Mouse (Mus musculus): ENCODE measurements around the gene Sirpa. TPM values are rescaled to one million over a fixed set of nuclear protein-coding genes. Genes with fewer than 3 reads are reported as not detected.
A peak's percentile ranks its signal among the peaks of the same experiment; 100 is the strongest.

The Sirpa gene
- 36.4 and 39.8 TPM in 2 replicates for polyA plus RNA-seq (2014; fragmentation: Nextera tagmentation; extraction: Ambion mirVana)

- Histone ChIP-seq H3K9me3 (ENCODE audit: control insufficient read depth, low read length) (no peaks in the 10 kb centered on the region), H3K36me3 (ENCODE audit: control insufficient read depth, insufficient read depth, low read length) (no peaks in the 10 kb centered on the region), H3K4me3 (ENCODE audit: low read depth, low read length) (peak within 1 kb of the TSS; percentile 77), H3K9ac (replicated peaks; ENCODE audit: low read depth, low read length) (peak within 1 kb of the TSS; percentile 85), H3K27ac (ENCODE audit: low read depth, low read length) (peak within 1 kb of the TSS; percentile 87), H3K4me1 (ENCODE audit: control insufficient read depth, insufficient read depth, low read length) (peaks cover 17% of the 10 kb centered on the region), H3K4me2 (ENCODE audit: low read depth, low read length) (peak within 1 kb of the TSS; percentile 93), H3K27me3 (ENCODE audit: control insufficient read depth, insufficient read depth, low read length) (0 out of 2 replicates have a peak, but pooled peaks cover 2% of the 10 kb centered on the region)
- 0% methylated on average over 41 of the region's 43 CpGs for WGBS
- ATAC-seq (ENCODE audit: low read depth): peak; percentile 90
These were observed at the start of gene Sirpa for GRCm38 (mm10) chr2:129592459-129593140. TSS of gene Sirpa (plus strand) at chr2:129592835.

DNA sequence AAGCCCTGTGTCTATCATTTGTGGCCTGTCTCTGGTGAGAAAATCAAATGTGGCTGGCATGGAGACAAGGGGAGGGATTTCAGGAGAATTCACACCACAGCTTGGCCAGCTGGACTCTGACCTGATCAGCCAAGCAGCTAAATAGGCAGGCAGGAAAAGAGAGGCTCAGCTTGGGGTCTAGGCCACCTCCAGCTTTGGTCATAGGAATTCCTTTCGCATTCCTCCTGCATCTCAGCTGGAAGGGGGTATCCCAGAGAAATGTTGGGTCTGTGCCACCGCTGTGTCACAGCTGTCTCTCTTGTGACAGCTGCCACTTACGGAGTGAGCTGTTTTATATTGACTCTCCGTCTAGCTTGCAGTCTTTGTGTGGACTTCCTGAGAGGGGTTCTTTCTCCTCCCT is 48.2 kb upstream of the Sirpa start:
- no peaks in the 10 kb centered on the region for H3K4me1 ChIP-seq (ENCODE audit: control insufficient read depth, insufficient read depth, low read length)
- 30% methylated on average over 4 of the region's 4 CpGs for WGBS
- no peaks in the 10 kb centered on the region for H3K9me3 ChIP-seq (ENCODE audit: control insufficient read depth, low read length)
- no peak for ATAC-seq (ENCODE audit: low read depth)
- H3K9ac ChIP-seq (replicated peaks; ENCODE audit: low read depth, low read length): no peak overlapping the region
- H3K4me3 ChIP-seq (ENCODE audit: low read depth, low read length): no peak overlapping the region
- H3K36me3 ChIP-seq (ENCODE audit: control insufficient read depth, insufficient read depth, low read length): no peaks in the 10 kb centered on the region
- H3K4me2 ChIP-seq (ENCODE audit: low read depth, low read length): no peak overlapping the region
- no peak overlapping the region for H3K27ac ChIP-seq (ENCODE audit: low read depth, low read length)
- H3K27me3 ChIP-seq (ENCODE audit: control insufficient read depth, insufficient read depth, low read length): no peaks in the 10 kb centered on the region

GRCm38 (mm10) chr2:129544919-129545318 is 47.7 kb upstream of the Sirpa start:
- ATAC-seq (ENCODE audit: low read depth): no peak
- Histone ChIP-seq H3K4me1 (ENCODE audit: control insufficient read depth, insufficient read depth, low read length) (no peaks in the 10 kb centered on the region), H3K27me3 (ENCODE audit: control insufficient read depth, insufficient read depth, low read length) (no peaks in the 10 kb centered on the region), H3K27ac (ENCODE audit: low read depth, low read length) (no peak overlapping the region), H3K4me3 (ENCODE audit: low read depth, low read length) (no peak overlapping the region), H3K9ac (replicated peaks; ENCODE audit: low read depth, low read length) (no peak overlapping the region), H3K4me2 (ENCODE audit: low read depth, low read length) (no peak overlapping the region), H3K9me3 (ENCODE audit: control insufficient read depth, low read length) (no peaks in the 10 kb centered on the region), H3K36me3 (ENCODE audit: control insufficient read depth, insufficient read depth, low read length) (no peaks in the 10 kb centered on the region)
- 76% methylated on average over 3 of the region's 3 CpGs for WGBS

DNA sequence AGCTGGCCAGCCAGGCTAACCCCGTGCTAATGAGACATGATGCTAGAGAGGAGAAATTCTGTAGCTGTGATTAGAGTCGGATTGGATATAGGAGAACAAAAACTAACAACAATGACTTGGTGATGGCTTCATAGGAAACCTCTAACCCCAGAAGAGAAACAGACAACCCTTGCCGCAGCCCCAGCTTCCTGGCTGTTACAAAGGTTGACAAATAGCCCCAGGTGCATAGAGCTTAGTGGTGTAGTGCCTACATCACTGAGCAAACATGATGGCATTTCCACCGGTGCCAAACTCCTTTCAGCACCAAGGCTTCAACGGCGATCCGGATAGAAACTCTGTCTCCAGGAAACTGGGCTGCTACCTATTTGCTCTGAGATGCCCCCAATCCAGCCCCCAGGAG is 47.0 kb upstream of the Sirpa start:
- Histone ChIP-seq H3K27ac (ENCODE audit: low read depth, low read length) (no peak overlapping the region), H3K27me3 (ENCODE audit: control insufficient read depth, insufficient read depth, low read length) (no peaks in the 10 kb centered on the region), H3K4me3 (ENCODE audit: low read depth, low read length) (no peak overlapping the region), H3K4me1 (ENCODE audit: control insufficient read depth, insufficient read depth, low read length) (no peaks in the 10 kb centered on the region), H3K9me3 (ENCODE audit: control insufficient read depth, low read length) (no peaks in the 10 kb centered on the region), H3K4me2 (ENCODE audit: low read depth, low read length) (no peak overlapping the region), H3K9ac (replicated peaks; ENCODE audit: low read depth, low read length) (no peak overlapping the region), H3K36me3 (ENCODE audit: control insufficient read depth, insufficient read depth, low read length) (no peaks in the 10 kb centered on the region)
- no peak for ATAC-seq (ENCODE audit: low read depth)
- 89% methylated on average over 7 of the region's 7 CpGs for WGBS

- WGBS: 19% methylated on average over 3 of the region's 3 CpGs
- H3K9ac ChIP-seq (replicated peaks; ENCODE audit: low read depth, low read length): no peak overlapping the region
- H3K4me3 ChIP-seq (ENCODE audit: low read depth, low read length): no peak overlapping the region
- ATAC-seq (ENCODE audit: low read depth): no peak
- H3K9me3 ChIP-seq (ENCODE audit: control insufficient read depth, low read length): no peaks in the 10 kb centered on the region
- no peaks in the 10 kb centered on the region for H3K4me1 ChIP-seq (ENCODE audit: control insufficient read depth, insufficient read depth, low read length)
- H3K27me3 ChIP-seq (ENCODE audit: control insufficient read depth, insufficient read depth, low read length): no peaks in the 10 kb centered on the region
- H3K4me2 ChIP-seq (ENCODE audit: low read depth, low read length): no peak overlapping the region
- no peaks in the 10 kb centered on the region for H3K36me3 ChIP-seq (ENCODE audit: control insufficient read depth, insufficient read depth, low read length)
- no peak overlapping the region for H3K27ac ChIP-seq (ENCODE audit: low read depth, low read length)
These were observed 45.9 kb upstream of the Sirpa start for GRCm38 (mm10) chr2:129546772-129547171.

DNA sequence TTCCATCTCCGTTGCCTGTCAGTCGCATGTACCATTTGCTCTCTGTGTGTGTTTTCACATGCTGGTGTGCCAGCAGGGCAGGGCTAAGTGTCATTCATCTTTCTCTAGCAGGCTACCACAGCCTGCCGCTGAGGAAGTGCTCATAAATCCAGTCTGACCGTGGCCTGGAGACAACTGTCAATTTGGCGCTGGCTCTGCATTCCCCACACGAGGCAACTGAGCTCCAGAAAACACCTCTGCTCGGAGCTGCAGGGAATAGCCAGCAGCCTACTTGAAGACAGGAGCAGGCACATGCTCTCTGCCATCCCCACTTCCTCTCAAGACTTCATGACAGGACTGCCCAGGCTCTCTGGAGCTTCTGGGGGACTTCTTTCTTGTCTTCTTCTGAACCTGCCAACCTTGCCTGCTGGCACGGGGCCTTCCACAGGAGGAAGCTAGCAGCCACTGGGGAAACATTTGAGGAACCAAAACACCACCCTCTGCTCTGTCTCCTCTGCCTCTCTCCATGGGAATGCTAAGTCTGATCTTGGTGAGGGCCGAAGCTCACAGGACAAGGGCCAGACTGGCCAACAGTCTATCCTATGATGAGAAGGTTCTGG is 43.0 kb upstream of the Sirpa start:
- no peak overlapping the region for H3K4me3 ChIP-seq (ENCODE audit: low read depth, low read length)
- no peak overlapping the region for H3K27ac ChIP-seq (ENCODE audit: low read depth, low read length)
- no peak overlapping the region for H3K4me2 ChIP-seq (ENCODE audit: low read depth, low read length)
- WGBS: 43% methylated on average over 9 of the region's 9 CpGs
- H3K27me3 ChIP-seq (ENCODE audit: control insufficient read depth, insufficient read depth, low read length): no peaks in the 10 kb centered on the region
- ATAC-seq (ENCODE audit: low read depth): peak; percentile 44; the same call in 1 of the 2 replicates
- H3K9ac ChIP-seq (replicated peaks; ENCODE audit: low read depth, low read length): no peak overlapping the region
- H3K9me3 ChIP-seq (ENCODE audit: control insufficient read depth, low read length): no peaks in the 10 kb centered on the region
- H3K4me1 ChIP-seq (ENCODE audit: control insufficient read depth, insufficient read depth, low read length): no peaks in the 10 kb centered on the region
- H3K36me3 ChIP-seq (ENCODE audit: control insufficient read depth, insufficient read depth, low read length): no peaks in the 10 kb centered on the region

- H3K4me2 ChIP-seq (ENCODE audit: low read depth, low read length): no peak overlapping the region
- no peak overlapping the region for H3K4me3 ChIP-seq (ENCODE audit: low read depth, low read length)
- no peaks in the 10 kb centered on the region for H3K36me3 ChIP-seq (ENCODE audit: control insufficient read depth, insufficient read depth, low read length)
- ATAC-seq (ENCODE audit: low read depth): no peak
- H3K27ac ChIP-seq (ENCODE audit: low read depth, low read length): no peak overlapping the region
- H3K9ac ChIP-seq (replicated peaks; ENCODE audit: low read depth, low read length): no peak overlapping the region
- no peaks in the 10 kb centered on the region for H3K27me3 ChIP-seq (ENCODE audit: control insufficient read depth, insufficient read depth, low read length)
- no peaks in the 10 kb centered on the region for H3K4me1 ChIP-seq (ENCODE audit: control insufficient read depth, insufficient read depth, low read length)
- H3K9me3 ChIP-seq (ENCODE audit: control insufficient read depth, low read length): no peaks in the 10 kb centered on the region
- 72% methylated on average over 2 of the region's 2 CpGs for WGBS
These were observed 41.9 kb upstream of the Sirpa start for GRCm38 (mm10) chr2:129550781-129551180.

DNA sequence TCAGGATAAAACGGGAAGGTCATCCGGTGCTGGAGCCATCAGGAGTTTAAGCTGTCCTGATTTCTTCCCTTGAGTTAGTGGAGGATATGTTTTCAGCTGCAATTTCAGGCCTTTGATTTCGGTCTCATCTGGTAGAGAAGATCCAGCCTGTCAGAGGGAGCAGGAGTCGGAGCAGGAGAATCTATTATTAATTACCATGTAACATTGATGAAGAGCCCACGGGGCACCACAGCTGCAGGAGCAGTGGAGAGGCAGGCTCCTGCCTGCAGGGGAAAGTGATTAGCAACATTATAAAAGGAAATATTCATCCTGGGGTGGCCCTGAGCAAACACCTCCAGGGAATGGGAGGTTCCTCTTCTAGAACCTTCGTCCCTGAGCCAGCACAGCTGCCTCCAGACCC is 36.6 kb upstream of the Sirpa start:
- Histone ChIP-seq H3K36me3 (ENCODE audit: control insufficient read depth, insufficient read depth, low read length) (no peaks in the 10 kb centered on the region), H3K4me1 (ENCODE audit: control insufficient read depth, insufficient read depth, low read length) (no peaks in the 10 kb centered on the region; the same call in 1 of the 2 replicates), H3K27ac (ENCODE audit: low read depth, low read length) (no peak overlapping the region), H3K27me3 (ENCODE audit: control insufficient read depth, insufficient read depth, low read length) (no peaks in the 10 kb centered on the region), H3K9me3 (ENCODE audit: control insufficient read depth, low read length) (no peaks in the 10 kb centered on the region), H3K9ac (replicated peaks; ENCODE audit: low read depth, low read length) (no peak overlapping the region), H3K4me2 (ENCODE audit: low read depth, low read length) (no peak overlapping the region), H3K4me3 (ENCODE audit: low read depth, low read length) (no peak overlapping the region)
- WGBS: 57% methylated on average over 6 of the region's 6 CpGs
- no peak for ATAC-seq (ENCODE audit: low read depth)

DNA sequence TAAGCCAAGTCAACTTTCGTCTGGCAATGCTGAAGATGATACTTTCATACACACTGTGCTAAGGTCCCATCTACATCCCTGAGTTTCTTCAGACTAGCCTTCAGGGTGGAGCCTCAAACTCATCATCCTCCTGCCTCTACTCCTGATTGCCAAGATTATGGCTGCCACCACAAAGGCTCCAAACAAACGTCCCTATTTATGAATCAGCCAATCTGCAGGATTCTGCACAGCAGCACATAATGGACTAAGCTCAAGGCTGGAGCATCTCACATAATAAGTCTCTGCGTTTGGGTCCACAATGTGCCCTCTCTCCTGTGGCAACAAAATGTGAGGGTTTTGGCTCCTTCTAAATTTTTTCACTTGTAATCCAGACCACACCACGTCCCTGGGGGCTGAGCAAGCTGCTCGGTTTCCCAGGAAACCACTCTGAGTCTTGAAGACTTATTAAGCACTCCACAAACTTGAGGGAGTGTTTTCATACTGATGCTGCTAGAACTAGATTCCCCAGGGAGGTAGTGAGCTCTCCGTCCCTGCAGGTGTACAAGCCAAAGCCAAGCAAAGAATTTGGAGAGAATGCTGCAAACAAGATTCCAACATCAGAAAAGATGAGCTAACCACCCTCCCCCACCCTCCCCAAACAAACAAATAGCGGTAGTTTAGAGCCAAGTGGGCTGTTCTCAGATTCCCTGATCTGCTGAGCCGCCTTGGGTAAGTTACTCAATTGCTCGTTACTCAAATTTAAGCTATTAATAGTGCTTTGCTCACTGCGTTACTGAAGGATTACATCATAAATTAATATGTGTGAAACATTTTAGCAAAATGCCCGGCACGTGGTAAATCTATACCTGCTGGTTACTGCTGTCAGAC is 34.4 kb upstream of the Sirpa start:
- Histone ChIP-seq H3K36me3 (ENCODE audit: control insufficient read depth, insufficient read depth, low read length) (no peaks in the 10 kb centered on the region), H3K4me3 (ENCODE audit: low read depth, low read length) (no peak overlapping the region), H3K9ac (replicated peaks; ENCODE audit: low read depth, low read length) (no peak overlapping the region), H3K4me1 (ENCODE audit: control insufficient read depth, insufficient read depth, low read length) (no peaks in the 10 kb centered on the region; the same call in 1 of the 2 replicates), H3K9me3 (ENCODE audit: control insufficient read depth, low read length) (no peaks in the 10 kb centered on the region), H3K4me2 (ENCODE audit: low read depth, low read length) (no peak overlapping the region), H3K27ac (ENCODE audit: low read depth, low read length) (no peak overlapping the region), H3K27me3 (ENCODE audit: control insufficient read depth, insufficient read depth, low read length) (no peaks in the 10 kb centered on the region)
- no peak for ATAC-seq (ENCODE audit: low read depth)
- WGBS: 70% methylated on average over 12 of the region's 12 CpGs

Measured in neural tube, embryonic 14.5 days (tissue).